In the genomic region with DNA sequence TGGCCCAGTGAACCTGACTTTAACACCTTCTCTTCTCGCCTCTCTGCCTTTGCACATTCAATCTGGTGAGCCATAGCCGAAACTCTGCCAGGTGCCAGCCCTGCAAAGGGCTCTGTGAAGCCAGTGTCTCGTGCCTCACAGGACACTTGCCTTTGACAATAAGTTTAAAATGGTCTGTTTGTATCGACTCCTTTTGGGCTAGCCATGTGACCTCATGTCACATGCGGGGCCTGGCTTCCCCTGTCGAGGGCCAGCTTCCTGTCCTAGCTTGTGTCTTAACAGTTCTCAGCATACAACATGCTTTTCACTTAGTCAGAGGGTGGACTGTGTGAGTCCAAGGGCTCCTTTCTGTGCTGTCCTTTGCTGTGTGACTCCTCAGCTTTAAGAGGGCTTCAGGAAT, we compare ENCODE assay signal across 37 mouse cellular contexts. TPM values are rescaled to one million over a fixed set of nuclear protein-coding genes. Genes with fewer than 3 reads are reported as not detected.
DNase-seq lines count a peak whose midpoint lies in the region; ATAC-seq and TF ChIP-seq lines count a peak whose summit lies in the region.
"Had no signal": no experiment of that assay in that cellular context is flagged by ENCODE, and none has a peak within 500 bp of the region (broad histone marks: within the 10 kb centered on the region; RNA-seq: fewer than 3 reads in every experiment).

No protein-coding gene starts in this region.

- no peak for ATAC-seq in limb, embryonic 12.5 days (ENCODE audit: insufficient number of reproducible peaks, insufficient read depth, low FRiP score, low TSS enrichment, low read depth)
- ATAC-seq in activated CD4-positive, CD25-positive, alpha-beta regulatory T cell, adult 4 months = no peak
- ATAC-seq in midbrain, embryonic 15.5 days (replicated peaks) = no peak
- ATAC-seq: forebrain, postnatal 0 days; hindbrain, postnatal 0 days; Patski had no signal

- H3K27me3 ChIP-seq in cerebellum, adult 2 months (ENCODE audit: control insufficient read depth, insufficient read depth, low read length) = no peaks in the 10 kb centered on the region
- H3K27me3 ChIP-seq in limb, embryonic 12.5 days = peaks cover 14% of the 10 kb centered on the region
- peaks cover 31% of the 10 kb centered on the region for H3K27me3 ChIP-seq in limb, embryonic 10.5 days (ENCODE audit: low read depth, poor library complexity, severe bottlenecking)
- H3K27me3 ChIP-seq in CH12.LX (replicated peaks) = no peaks in the 10 kb centered on the region
- H3K27me3 ChIP-seq in midbrain, embryonic 15.5 days (replicated peaks) = no peaks in the 10 kb centered on the region
- H3K27me3 ChIP-seq: embryonic facial prominence, embryonic 15.5 days; Patski had no signal

- no peak overlapping the region for H3K4me3 ChIP-seq in cerebellum, adult 2 months (replicated peaks; ENCODE audit: insufficient read depth, low read depth, low read length)
- H3K4me3 ChIP-seq in limb, embryonic 12.5 days (replicated peaks) = no peak overlapping the region
- H3K4me3 ChIP-seq in limb, embryonic 10.5 days = no peak overlapping the region
- H3K4me3 ChIP-seq in CH12.LX (replicated peaks in 1 of 3; ENCODE audit: low read depth in 2 of 3, low read length in 2 of 3, poor library complexity in 1 of 3) (no peak overlapping the region), macrophage (ENCODE audit: inconsistent target) (no peak overlapping the region)
- no peak overlapping the region for H3K4me3 ChIP-seq in midbrain, embryonic 15.5 days
- H3K4me3 ChIP-seq: embryonic facial prominence, embryonic 15.5 days; forebrain, embryonic 12.5 days; hindbrain, embryonic 12.5 days; liver, embryonic 13.5 days; midbrain, embryonic 12.5 days had no signal

- WGBS in cerebellum, adult 2 months = 47% methylated on average over 6 of the region's 6 CpGs
- WGBS in limb, embryonic 12.5 days = 75% methylated on average over 6 of the region's 6 CpGs
- 83% methylated on average over 6 of the region's 6 CpGs for WGBS in limb, embryonic 10.5 days
- 29% methylated on average over 6 of the region's 6 CpGs for WGBS in macrophage (ENCODE audit: missing documents)
- WGBS in midbrain, embryonic 15.5 days = 79% methylated on average over 6 of the region's 6 CpGs

- H3K27ac ChIP-seq in cerebellum, adult 2 months (ENCODE audit: insufficient read depth, low read length) = 0 out of 2 replicates have a peak overlapping the region, but pooled peaks have one; percentile 10
- H3K27ac ChIP-seq in limb, embryonic 12.5 days = no peak overlapping the region
- H3K27ac ChIP-seq in limb, embryonic 10.5 days = no peak overlapping the region
- H3K27ac ChIP-seq in CH12.LX (ENCODE audit: insufficient read depth, low read depth) = peak overlapping the region; percentile 42
- peak overlapping the region; percentile 88 for H3K27ac ChIP-seq in macrophage
- H3K27ac ChIP-seq in midbrain, embryonic 15.5 days = no peak overlapping the region
- H3K27ac ChIP-seq: embryonic facial prominence, embryonic 15.5 days; forebrain, embryonic 12.5 days; hindbrain, embryonic 12.5 days; hindbrain, postnatal 0 days; liver, embryonic 13.5 days; midbrain, embryonic 12.5 days had no signal

- no peak for TF ChIP-seq RAD21 in CH12.LX (IDR thresholded peaks at IDR 0.05; ENCODE audit: low read depth, low read length)

- TF ChIP-seq CTCF in cerebellum, adult 2 months (IDR thresholded peaks at IDR 0.05; ENCODE audit: borderline replicate concordance, insufficient read depth, low read depth, low read length) = no peak
- TF ChIP-seq CTCF in CH12.LX (conservative IDR thresholded peaks at IDR 0.05 in 1 of 2, IDR thresholded peaks at IDR 0.05 in 1 of 2; ENCODE audit: low read depth in 2 of 2, low read length in 2 of 2) = no peak

- H3K9me3 ChIP-seq in limb, embryonic 12.5 days = no peaks in the 10 kb centered on the region
- no peaks in the 10 kb centered on the region for H3K9me3 ChIP-seq in limb, embryonic 10.5 days (replicated peaks)
- H3K9me3 ChIP-seq in CH12.LX (replicated peaks; ENCODE audit: low read length) = no peaks in the 10 kb centered on the region
- H3K9me3 ChIP-seq in midbrain, embryonic 15.5 days = no peaks in the 10 kb centered on the region
- H3K9me3 ChIP-seq: embryonic facial prominence, embryonic 15.5 days; forebrain, embryonic 12.5 days; hindbrain, embryonic 12.5 days; liver, embryonic 13.5 days; midbrain, embryonic 12.5 days had no signal

- H3K36me3 ChIP-seq in limb, embryonic 12.5 days = no peaks in the 10 kb centered on the region; the same call in 1 of the 2 replicates
- no peaks in the 10 kb centered on the region for H3K36me3 ChIP-seq in limb, embryonic 10.5 days
- H3K36me3 ChIP-seq in CH12.LX (replicated peaks in 1 of 2; ENCODE audit: control insufficient read depth in 1 of 2, insufficient read depth in 1 of 2, low read length in 1 of 2) (peaks cover 43 to 57% of the 10 kb centered on the region in 2 experiments), macrophage (ENCODE audit: inconsistent target) (peaks cover 22% of the 10 kb centered on the region; the same call in 1 of the 2 replicates)
- H3K36me3 ChIP-seq in midbrain, embryonic 15.5 days (replicated peaks) = no peaks in the 10 kb centered on the region
- H3K36me3 ChIP-seq: forebrain, embryonic 12.5 days; hindbrain, embryonic 12.5 days; liver, embryonic 13.5 days; midbrain, embryonic 12.5 days had no signal

- in situ Hi-C loops in CH12.LX (cut with MboI; ENCODE audit: low pct_ligation_motif_present, low pct_unique_long_range_greater_than_20kb, low sequenced_read_pairs) = no loop called here

- H3K79me2 ChIP-seq in CH12.LX (replicated peaks; ENCODE audit: control insufficient read depth, extremely low read depth, insufficient read depth, poor library complexity, severe bottlenecking) (no peaks in the 10 kb centered on the region), macrophage (ENCODE audit: inconsistent target) (peaks cover 9% of the 10 kb centered on the region)

- DNase-seq in cerebellum, adult 2 months = no peak
- no peak for DNase-seq in cerebellum, postnatal 36 days
- no peak for DNase-seq in limb, embryonic 10.5 days (ENCODE audit: low spot score)
- DNase-seq in CH12.LX (ENCODE audit: extremely low read depth) = no peak
- DNase-seq: adrenal gland, postnatal 25 days; embryo, embryonic 11 days; forebrain, postnatal 0 days; kidney, adult 11 months; kidney, postnatal 25 days; liver, embryonic 13.5 days; lung, adult 2 months; lung, postnatal 10 days; spleen, adult 18-20 months; thymus, adult 2 months had no signal

- TF ChIP-seq POLR2A in cerebellum, adult 2 months (IDR thresholded peaks at IDR 0.05; ENCODE audit: borderline replicate concordance, insufficient read depth, low read length) = no peak
- no peak for TF ChIP-seq POLR2A in CH12.LX (IDR thresholded peaks at IDR 0.05; ENCODE audit: low read depth, low read length)

- H3K4me2 ChIP-seq in limb, embryonic 12.5 days = no peak overlapping the region
- no peak overlapping the region for H3K4me2 ChIP-seq in CH12.LX (ENCODE audit: insufficient read depth, low read depth, poor library complexity, severe bottlenecking)
- no peak overlapping the region for H3K4me2 ChIP-seq in midbrain, embryonic 15.5 days
- H3K4me2 ChIP-seq: embryonic facial prominence, embryonic 15.5 days; forebrain, embryonic 12.5 days; hindbrain, embryonic 12.5 days; liver, embryonic 13.5 days; midbrain, embryonic 12.5 days had no signal

- H3K9ac ChIP-seq in limb, embryonic 12.5 days (replicated peaks) = 0 out of 2 replicates have a peak overlapping the region, but pooled peaks have one; percentile 32
- no peak overlapping the region for H3K9ac ChIP-seq in CH12.LX (ENCODE audit: insufficient read depth, low read depth)
- H3K9ac ChIP-seq in midbrain, embryonic 15.5 days = no peak overlapping the region
- H3K9ac ChIP-seq: embryonic facial prominence, embryonic 15.5 days; forebrain, embryonic 12.5 days; forebrain, postnatal 0 days; hindbrain, embryonic 12.5 days; liver, embryonic 13.5 days; midbrain, embryonic 12.5 days had no signal

- TF ChIP-seq EP300 in CH12.LX (IDR thresholded peaks at IDR 0.05; ENCODE audit: low read length) = no peak

- dilution Hi-C loops in CH12.LX (cut with MboI; ENCODE audit: extremely low pct_ligation_motif_present, extremely low pct_unique_long_range_greater_than_20kb, low sequenced_read_pairs) = no loop called here

- H3K4me1 ChIP-seq in cerebellum, adult 2 months (ENCODE audit: control insufficient read depth, insufficient read depth, low read length) = peaks cover 8% of the 10 kb centered on the region
- peaks cover 9% of the 10 kb centered on the region for H3K4me1 ChIP-seq in limb, embryonic 12.5 days (replicated peaks)
- H3K4me1 ChIP-seq in limb, embryonic 10.5 days = peaks cover 11% of the 10 kb centered on the region; the same call in 1 of the 2 replicates
- peaks cover 17 to 50% of the 10 kb centered on the region in 2 experiments for H3K4me1 ChIP-seq in CH12.LX (ENCODE audit: control insufficient read depth in 1 of 2, insufficient read depth in 2 of 2)
- peaks cover 5% of the 10 kb centered on the region for H3K4me1 ChIP-seq in midbrain, embryonic 15.5 days

RNA-seq across cellular contexts. Expression of gene Ssh3, which starts 6.2 kb away (rescaled TPM):
- 139 and 151 TPM in 2 replicates for polyA plus RNA-seq in cerebellum, adult 2 months (2012; rRNA removed)
- 9.1 and 11.6 TPM in 2 replicates for polyA plus RNA-seq in limb, embryonic 12.5 days (2016; fragmentation: Nextera tagmentation; extraction: Ambion mirVana)
- 2.5 and 4.4 TPM in 2 replicates for polyA plus RNA-seq in limb, embryonic 10.5 days (2016; fragmentation: Nextera tagmentation; extraction: Ambion mirVana)
- 30.0 and 33.4 TPM in 2 replicates for total RNA-seq in CH12.LX (2012; rRNA removed)
- 5.6 and 6.9 TPM in 2 replicates for total RNA-seq in CH12.LX (2014; rRNA removed)
- 12.3 and 13.2 TPM in 2 replicates for polyA plus RNA-seq in CH12.LX (2012; ENCODE audit: insufficient read length, low read depth)
- total RNA-seq in macrophage (2018; cell fraction: chromatin; rRNA removed) = 100 to 1,000 TPM; 162 to 687 (median 390) TPM
- 10 to 100 TPM; 40.4 to 92.6 (median 62.0) TPM for total RNA-seq in macrophage (2018; cell fraction: cytosol; rRNA removed)
- total RNA-seq in macrophage (2018; cell fraction: nucleus; rRNA removed) = 100 to 1,000 TPM; 117 to 367 (median 243) TPM
- 32.6 to 83.1 TPM (median 36.6 TPM) in 3 replicates for polyA plus RNA-seq in macrophage (2018)
- polyA plus RNA-seq in activated CD4-positive, CD25-positive, alpha-beta regulatory T cell, adult 4 months (2017; shearing (Covaris generic)) = 10 to 100 TPM in 1 of 2 experiments, 1 to 10 TPM in 1; 8.8 to 11.4 TPM
- polyA plus RNA-seq in midbrain, embryonic 15.5 days (2015; fragmentation: Nextera tagmentation; extraction: Ambion mirVana) = 12.2 and 16.2 TPM in 2 replicates

RNA-seq across cellular contexts. Expression of gene Ankrd13d, which starts 20.2 kb away (rescaled TPM):
- 74.3 and 76.1 TPM in 2 replicates for polyA plus RNA-seq in cerebellum, adult 2 months (2012; rRNA removed)
- polyA plus RNA-seq in limb, embryonic 12.5 days (2016; fragmentation: Nextera tagmentation; extraction: Ambion mirVana) = 12.6 and 12.9 TPM in 2 replicates
- polyA plus RNA-seq in limb, embryonic 10.5 days (2016; fragmentation: Nextera tagmentation; extraction: Ambion mirVana) = 5.5 and 7.9 TPM in 2 replicates
- total RNA-seq in CH12.LX (2012; rRNA removed) = 53.6 and 55.1 TPM in 2 replicates
- total RNA-seq in CH12.LX (2014; rRNA removed) = 3.8 and 5.6 TPM in 2 replicates
- 13.2 and 17.3 TPM in 2 replicates for polyA plus RNA-seq in CH12.LX (2012; ENCODE audit: insufficient read length, low read depth)
- total RNA-seq in macrophage (2018; cell fraction: chromatin; rRNA removed) = 10 to 100 TPM in 24 of 26 experiments, 1 to 10 TPM in 2; 4.3 to 65.5 (median 36.8) TPM
- 10 to 100 TPM in 2 of 26 experiments, 1 to 10 TPM in 24; 3.6 to 10.8 (median 7.2) TPM for total RNA-seq in macrophage (2018; cell fraction: cytosol; rRNA removed)
- 10 to 100 TPM in 20 of 26 experiments, 1 to 10 TPM in 6; 5.6 to 36.3 (median 20.3) TPM for total RNA-seq in macrophage (2018; cell fraction: nucleus; rRNA removed)
- polyA plus RNA-seq in macrophage (2018) = 3.2 to 8.1 TPM (median 5.6 TPM) in 3 replicates
- 1 to 10 TPM; 1.5 to 2.1 TPM for polyA plus RNA-seq in activated CD4-positive, CD25-positive, alpha-beta regulatory T cell, adult 4 months (2017; shearing (Covaris generic))
- polyA plus RNA-seq in midbrain, embryonic 15.5 days (2015; fragmentation: Nextera tagmentation; extraction: Ambion mirVana) = 53.9 and 57.1 TPM in 2 replicates

RNA-seq across cellular contexts. Expression of gene Pold4, which starts 31.1 kb away (rescaled TPM):
- polyA plus RNA-seq in cerebellum, adult 2 months (2012; rRNA removed) = 39.3 and 40.1 TPM in 2 replicates
- polyA plus RNA-seq in limb, embryonic 12.5 days (2016; fragmentation: Nextera tagmentation; extraction: Ambion mirVana) = 13.8 and 16.2 TPM in 2 replicates
- polyA plus RNA-seq in limb, embryonic 10.5 days (2016; fragmentation: Nextera tagmentation; extraction: Ambion mirVana) = 14.0 and 16.2 TPM in 2 replicates
- total RNA-seq in CH12.LX (2012; rRNA removed) = 35.0 and 53.4 TPM in 2 replicates
- 61.5 and 76.4 TPM in 2 replicates for total RNA-seq in CH12.LX (2014; rRNA removed)
- 35.1 and 36.8 TPM in 2 replicates for polyA plus RNA-seq in CH12.LX (2012; ENCODE audit: insufficient read length, low read depth)
- total RNA-seq in macrophage (2018; cell fraction: chromatin; rRNA removed) = 10 to 100 TPM in 6 of 26 experiments, 1 to 10 TPM in 20; 2.3 to 16.2 (median 6.8) TPM
- 10 to 100 TPM; 32.6 to 53.1 (median 46.7) TPM for total RNA-seq in macrophage (2018; cell fraction: cytosol; rRNA removed)
- 10 to 100 TPM in 19 of 26 experiments, 1 to 10 TPM in 7; 4.9 to 32.7 (median 13.5) TPM for total RNA-seq in macrophage (2018; cell fraction: nucleus; rRNA removed)
- polyA plus RNA-seq in macrophage (2018) = 33.8 to 76.3 TPM (median 47.8 TPM) in 3 replicates
- 100 to 1,000 TPM; 117 to 151 TPM for polyA plus RNA-seq in activated CD4-positive, CD25-positive, alpha-beta regulatory T cell, adult 4 months (2017; shearing (Covaris generic))
- polyA plus RNA-seq in midbrain, embryonic 15.5 days (2015; fragmentation: Nextera tagmentation; extraction: Ambion mirVana) = 20.4 and 20.6 TPM in 2 replicates

RNA-seq across cellular contexts. Expression of gene Grk2, which starts 43.3 kb away (rescaled TPM):
- polyA plus RNA-seq in cerebellum, adult 2 months (2012; rRNA removed) = 226 and 239 TPM in 2 replicates
- polyA plus RNA-seq in limb, embryonic 12.5 days (2016; fragmentation: Nextera tagmentation; extraction: Ambion mirVana) = 15.6 and 16.1 TPM in 2 replicates
- polyA plus RNA-seq in limb, embryonic 10.5 days (2016; fragmentation: Nextera tagmentation; extraction: Ambion mirVana) = 14.6 and 15.5 TPM in 2 replicates
- total RNA-seq in CH12.LX (2012; rRNA removed) = 196 and 203 TPM in 2 replicates
- total RNA-seq in CH12.LX (2014; rRNA removed) = 118 and 119 TPM in 2 replicates
- 191 and 193 TPM in 2 replicates for polyA plus RNA-seq in CH12.LX (2012; ENCODE audit: insufficient read length, low read depth)
- 100 to 1,000 TPM in 22 of 26 experiments, 10 to 100 TPM in 4; 41.9 to 659 (median 281) TPM for total RNA-seq in macrophage (2018; cell fraction: chromatin; rRNA removed)
- total RNA-seq in macrophage (2018; cell fraction: cytosol; rRNA removed) = 100 to 1,000 TPM; 101 to 237 (median 164) TPM
- total RNA-seq in macrophage (2018; cell fraction: nucleus; rRNA removed) = 100 to 1,000 TPM in 22 of 26 experiments, 10 to 100 TPM in 4; 56.2 to 342 (median 204) TPM
- 131 to 143 TPM (median 139 TPM) in 3 replicates for polyA plus RNA-seq in macrophage (2018)
- 100 to 1,000 TPM in 1 of 2 experiments, 10 to 100 TPM in 1; 83.4 to 101 TPM for polyA plus RNA-seq in activated CD4-positive, CD25-positive, alpha-beta regulatory T cell, adult 4 months (2017; shearing (Covaris generic))
- polyA plus RNA-seq in midbrain, embryonic 15.5 days (2015; fragmentation: Nextera tagmentation; extraction: Ambion mirVana) = 28.2 and 29.6 TPM in 2 replicates

RNA-seq across cellular contexts. Expression of gene AC109138.7, which starts 48.6 kb away (rescaled TPM):
- polyA plus RNA-seq in cerebellum, adult 2 months (2012; rRNA removed) = 0.77 TPM in 1 of 2 replicates, not detected in the other
- polyA plus RNA-seq in limb, embryonic 12.5 days (2016; fragmentation: Nextera tagmentation; extraction: Ambion mirVana) = not detected in 2 replicates
- not detected in 2 replicates for polyA plus RNA-seq in limb, embryonic 10.5 days (2016; fragmentation: Nextera tagmentation; extraction: Ambion mirVana)
- total RNA-seq in CH12.LX (2012; rRNA removed) (not detected in 2 replicates), CH12.LX (2014; rRNA removed) (not detected in 2 replicates)
- polyA plus RNA-seq in CH12.LX (2012; ENCODE audit: insufficient read length, low read depth) (not detected in 2 replicates), macrophage (2018) (not detected in 3 replicates)
- total RNA-seq in macrophage (2018; cell fraction: chromatin; rRNA removed) = not detected
- under 1 TPM in 1 of 26 experiments, not detected in 25; 0.74 TPM for total RNA-seq in macrophage (2018; cell fraction: cytosol; rRNA removed)
- not detected for total RNA-seq in macrophage (2018; cell fraction: nucleus; rRNA removed)
- not detected for polyA plus RNA-seq in activated CD4-positive, CD25-positive, alpha-beta regulatory T cell, adult 4 months (2017; shearing (Covaris generic))
- not detected in 2 replicates for polyA plus RNA-seq in midbrain, embryonic 15.5 days (2015; fragmentation: Nextera tagmentation; extraction: Ambion mirVana)
- total RNA-seq: adrenal gland, adult 18-20 months; adrenal gland, postnatal 25 days; forebrain, postnatal 0 days; gastrocnemius, adult 8-10 months; gastrocnemius, postnatal 4 days; heart, postnatal 25 days; hindbrain, postnatal 0 days; layer of hippocampus, adult 18-20 months; layer of hippocampus, postnatal 10 days; left cerebral cortex, adult 18-20 months; left cerebral cortex, postnatal 14 days; MEL had no signal
- polyA plus RNA-seq: embryonic facial prominence, embryonic 15.5 days; forebrain, embryonic 12.5 days; forebrain, postnatal 0 days; heart, embryonic 14.5 days; hindbrain, embryonic 12.5 days; hindbrain, postnatal 0 days; kidney, embryonic 14.5 days; liver, embryonic 13.5 days; lung, adult 2 months; midbrain, embryonic 12.5 days; neural tube, embryonic 14.5 days; stomach, embryonic 16.5 days; thymus, adult 2 months had no signal

Comparison
In these comparisons a context has a peak if more than half of its experiments do, and no peak if none do; other contexts are left out.
1. H3K27ac ChIP-seq: peak in cerebellum, adult 2 months (single experiment), CH12.LX (single experiment) and macrophage (single experiment); none in limb, embryonic 12.5 days (single experiment), limb, embryonic 10.5 days (single experiment) and midbrain, embryonic 15.5 days (single experiment).